Mouse (Mus musculus) bone marrow, adult 2 months (tissue): ENCODE data around the gene Ccdc78. TPM values are rescaled to one million over a fixed set of nuclear protein-coding genes. Genes with fewer than 3 reads are reported as not detected.

ENCODE experiments used
- H3K27ac ChIP-seq: fragments of 200-500 bp; 2 replicates; pipeline ENCODE4 v1.5.1; 2012; ENCODE audit warnings: low read depth, mild to moderate bottlenecking, control low read depth, inconsistent platforms, low read length; ENCODE audit not compliant: control insufficient read depth, poor library complexity, insufficient read depth
- H3K4me1 ChIP-seq: fragments of 200-500 bp; 2 replicates; pipeline ENCODE4 v1.6.1; 2011; ENCODE audit warnings: low read length; ENCODE audit not compliant: control insufficient read depth, insufficient read depth
- H3K4me3 ChIP-seq: fragments of 200-500 bp; replicated peaks from 2 replicates; pipeline ENCODE3; 2011; ENCODE audit warnings: mild to moderate bottlenecking, low read depth, low read length, control low read depth; ENCODE audit not compliant: control insufficient read depth
- CTCF ChIP-seq: fragments of 200-500 bp; IDR thresholded peaks from 2 replicates; pipeline ENCODE4 v1.5.1; 2011; ENCODE audit warnings: low read length, control low read depth; ENCODE audit not compliant: control insufficient read depth, insufficient read depth
- POLR2A ChIP-seq: fragments of 200-500 bp; IDR thresholded peaks from 2 replicates; pipeline ENCODE4 v1.6.1; 2011; ENCODE audit warnings: low read depth, mild to moderate bottlenecking, control low read depth, low read length, borderline replicate concordance; ENCODE audit not compliant: control insufficient read depth
- WGBS: fragments of 180-500 bp; shearing (Covaris S2); methylation state at CpG from one replicate; pipeline ENCODE4 v1.1.7; 2018; 5-methylcytosine and 5-hydroxymethylcytosine counted together
- polyA plus RNA-seq: library from polyadenylated mRNA; stranded (reverse); fragments of >200 nt; gene quantifications from 2 replicates; pipeline ENCODE4 v1.2.4, GENCODE M21; 2011; ENCODE audit warnings: low replicate concordance; ENCODE audit not compliant: missing spikeins, insufficient read depth, insufficient read length

Gene Ccdc78
- polyA plus RNA-seq, 1 experiment = not detected

DNA sequence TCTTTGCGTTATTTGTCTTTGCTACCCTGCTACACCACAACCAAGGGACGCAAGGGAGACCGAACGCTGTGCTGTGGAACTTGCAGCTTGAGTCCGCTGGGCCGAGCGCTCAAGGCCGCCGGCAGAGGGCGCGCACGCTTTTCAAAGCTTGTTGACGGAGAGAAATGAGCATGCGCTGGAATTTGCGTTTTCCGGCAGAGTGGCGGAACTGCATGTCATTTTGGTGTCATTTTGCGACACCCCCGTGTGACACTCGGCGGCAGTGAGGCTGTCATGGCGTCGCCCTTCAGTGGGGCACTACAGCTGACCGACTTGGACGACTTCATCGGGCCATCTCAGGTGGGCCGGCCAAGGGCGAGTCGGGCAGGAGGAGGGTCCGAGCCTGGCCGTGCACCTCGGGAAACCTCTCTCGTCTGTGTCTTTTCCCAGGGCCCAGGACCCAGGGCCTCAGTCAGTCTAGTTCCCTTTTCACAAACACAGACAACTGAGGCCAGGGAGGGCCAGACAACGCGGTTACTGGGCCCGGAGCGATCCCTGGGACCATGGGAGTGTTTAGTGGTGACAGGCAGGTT is 12.7 kb upstream of the Ccdc78 start, which contains the start of gene Narfl:
TSS of gene Narfl (plus strand) at position 228 of the 572 bp plus-strand sequence.
- H3K27ac ChIP-seq = peak within 1 kb of the TSS; percentile 6; the same call in 1 of the 2 replicates
- TF ChIP-seq POLR2A = peak; percentile 89
- TF ChIP-seq CTCF = peak; percentile 97
- under 1% methylated on average over 37 of the region's 37 CpGs for WGBS

DNA sequence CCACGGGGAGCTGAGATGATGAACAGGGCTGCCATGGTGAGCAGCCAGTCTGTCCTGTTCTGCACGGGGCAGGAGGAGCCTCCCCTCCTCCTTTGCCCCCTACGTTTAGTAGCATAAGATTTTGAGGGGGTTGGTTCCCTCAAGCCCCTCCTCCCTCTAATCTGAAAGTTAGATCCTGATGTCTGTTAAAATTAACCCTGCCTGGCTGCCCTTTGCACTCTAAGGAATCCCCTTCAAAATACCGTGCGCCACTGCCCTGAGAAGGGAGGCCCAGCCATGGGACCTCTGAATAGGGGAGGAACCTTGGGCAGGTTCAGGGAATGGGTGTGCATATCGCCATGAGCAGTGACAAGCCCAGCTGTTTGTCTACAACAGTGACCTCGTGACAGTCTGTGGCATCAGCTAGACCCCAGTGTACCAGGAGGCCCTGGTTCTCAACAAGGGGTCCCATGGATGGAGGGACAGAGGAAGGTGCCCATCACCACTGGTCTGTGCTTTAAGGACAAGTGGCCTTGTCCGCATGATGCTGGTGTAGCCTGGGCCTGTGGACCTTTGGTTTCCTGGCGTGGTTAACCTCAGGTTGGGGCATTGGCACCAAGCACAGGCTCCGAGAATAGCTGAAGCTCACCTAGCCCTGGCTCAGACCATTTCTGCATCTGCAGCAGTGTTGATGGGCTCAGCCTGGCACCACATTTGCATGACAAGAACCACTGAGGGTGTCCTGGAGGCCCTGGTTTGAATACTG is 10.9 kb upstream of the Ccdc78 start:
- peaks cover 4% of the 10 kb centered on the region for H3K4me1 ChIP-seq
- no peak overlapping the region for H3K4me3 ChIP-seq
- 69% methylated on average over 10 of the region's 10 CpGs for WGBS
- no peak overlapping the region for H3K27ac ChIP-seq
- TF ChIP-seq POLR2A (no peak), CTCF (no peak)

More for the DNA sequence above, 12.7 kb upstream of the Ccdc78 start, which contains the start of gene Narfl:
- Histone ChIP-seq H3K4me3 (peak within 1 kb of the TSS; percentile 92), H3K4me1 (peaks cover 4% of the 10 kb centered on the region)

DNA sequence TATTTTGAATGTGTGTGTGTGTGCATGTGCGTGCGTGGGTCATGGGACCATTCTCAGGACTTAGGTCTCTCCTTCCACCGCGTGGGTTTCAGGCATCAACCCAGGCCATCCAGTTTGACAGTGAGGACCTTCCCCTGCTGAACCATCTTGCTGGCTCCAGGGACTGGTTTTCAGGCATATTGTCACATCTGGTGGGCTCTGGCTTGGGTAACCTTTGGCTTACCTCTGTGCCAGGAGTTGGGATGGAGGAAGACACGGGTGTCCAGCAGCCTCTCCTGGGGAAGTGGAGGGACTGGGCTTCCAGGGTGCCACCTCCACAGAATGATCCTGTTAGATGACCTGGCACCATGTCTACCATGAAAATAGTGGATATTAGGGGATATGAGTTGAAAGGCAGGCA is 8.4 kb upstream of the Ccdc78 start:
- TF ChIP-seq POLR2A (no peak), CTCF (no peak)
- Histone ChIP-seq H3K27ac (no peak overlapping the region), H3K4me3 (no peak overlapping the region), H3K4me1 (peaks cover 4% of the 10 kb centered on the region)
- WGBS = 86% methylated on average over 5 of the region's 5 CpGs

DNA sequence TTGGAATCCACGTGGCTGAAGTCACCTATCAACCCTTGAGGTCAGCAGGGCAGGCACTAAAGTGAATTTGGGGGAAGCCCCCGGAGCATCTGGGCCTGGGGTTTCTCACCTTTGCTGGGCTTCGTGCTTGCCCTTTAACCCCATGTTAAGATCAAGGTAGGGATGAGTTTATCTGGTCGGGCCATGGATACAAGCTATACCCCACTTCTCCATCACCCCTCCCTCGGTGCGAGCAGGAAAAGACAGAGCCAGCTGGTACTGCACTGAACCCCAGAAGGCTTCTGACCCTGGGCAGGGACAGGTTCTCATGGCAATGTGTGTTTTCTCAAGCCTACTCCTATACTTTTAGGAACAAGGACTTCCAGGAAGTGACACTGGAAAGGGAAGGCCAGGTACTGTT is 5.0 kb upstream of the Ccdc78 start:
- Histone ChIP-seq H3K4me3 (no peak overlapping the region), H3K27ac (no peak overlapping the region), H3K4me1 (peaks cover 2% of the 10 kb centered on the region)
- WGBS = 81% methylated on average over 6 of the region's 6 CpGs
- no peak for TF ChIP-seq CTCF
- TF ChIP-seq POLR2A = no peak

DNA sequence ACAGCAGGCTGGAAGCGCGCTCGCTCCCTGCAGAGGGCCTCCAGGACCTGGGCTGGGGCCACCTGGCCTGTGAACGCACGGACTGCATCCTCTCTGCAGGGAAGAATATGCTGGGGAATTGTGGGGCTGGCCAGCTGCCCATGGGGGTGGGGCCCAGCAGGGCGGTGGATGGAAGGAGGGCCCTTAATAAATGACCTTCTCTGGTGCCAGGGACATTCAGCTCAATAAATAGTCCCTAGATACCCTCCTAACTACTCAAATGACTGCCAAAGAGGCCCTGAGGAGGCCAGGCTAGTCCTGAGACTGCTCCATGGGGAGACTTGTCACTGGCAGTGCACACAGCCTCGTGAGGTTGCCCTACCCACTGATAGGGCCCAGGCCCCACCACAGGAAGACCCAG is 3.3 kb upstream of the Ccdc78 start:
- Histone ChIP-seq H3K27ac (no peak overlapping the region), H3K4me1 (peaks cover 2% of the 10 kb centered on the region), H3K4me3 (no peak overlapping the region)
- 80% methylated on average over 7 of the region's 7 CpGs for WGBS
- TF ChIP-seq POLR2A (no peak), CTCF (no peak)

DNA sequence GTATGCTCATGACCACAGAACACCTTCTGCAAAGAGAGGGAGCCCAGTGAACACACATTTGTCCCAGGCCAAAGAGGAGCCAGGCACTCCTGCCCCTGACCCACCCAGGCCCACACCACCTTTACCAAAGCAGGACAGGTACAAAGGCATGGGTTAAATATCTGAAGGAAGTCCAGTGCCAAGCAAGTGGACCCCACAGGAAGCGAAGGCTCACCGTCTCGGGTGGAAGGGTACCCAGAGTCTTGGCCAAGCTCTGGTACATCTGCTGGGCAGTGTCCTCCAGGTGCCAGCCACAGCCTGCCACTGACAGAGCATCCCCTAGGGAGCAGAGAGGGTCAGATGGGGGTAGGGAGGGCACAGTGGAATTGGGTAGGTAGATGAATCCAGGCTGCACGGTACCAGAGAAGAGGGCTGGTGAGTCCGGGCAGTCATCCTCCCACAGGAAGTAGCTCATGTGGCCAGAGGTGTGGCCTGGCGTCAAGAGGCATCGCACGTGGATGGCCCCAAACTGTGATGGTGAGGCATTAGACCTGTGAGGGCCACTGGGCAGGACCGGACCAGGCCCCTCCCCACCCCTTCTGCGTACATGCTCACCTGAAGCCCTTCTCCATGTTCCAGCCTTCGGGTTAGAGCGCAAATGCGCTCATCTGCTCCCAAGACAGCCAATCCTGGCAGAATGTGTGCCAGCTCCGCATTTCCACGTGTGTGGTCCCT is 2.4 kb upstream of the Ccdc78 start:
- WGBS = 65% methylated on average over 15 of the region's 15 CpGs
- TF ChIP-seq POLR2A (peak; percentile 20; the same call in 1 of the 2 replicates), CTCF (no peak)
- no peak overlapping the region for H3K27ac ChIP-seq
- no peak overlapping the region for H3K4me3 ChIP-seq
- H3K4me1 ChIP-seq = peaks cover 2% of the 10 kb centered on the region

DNA sequence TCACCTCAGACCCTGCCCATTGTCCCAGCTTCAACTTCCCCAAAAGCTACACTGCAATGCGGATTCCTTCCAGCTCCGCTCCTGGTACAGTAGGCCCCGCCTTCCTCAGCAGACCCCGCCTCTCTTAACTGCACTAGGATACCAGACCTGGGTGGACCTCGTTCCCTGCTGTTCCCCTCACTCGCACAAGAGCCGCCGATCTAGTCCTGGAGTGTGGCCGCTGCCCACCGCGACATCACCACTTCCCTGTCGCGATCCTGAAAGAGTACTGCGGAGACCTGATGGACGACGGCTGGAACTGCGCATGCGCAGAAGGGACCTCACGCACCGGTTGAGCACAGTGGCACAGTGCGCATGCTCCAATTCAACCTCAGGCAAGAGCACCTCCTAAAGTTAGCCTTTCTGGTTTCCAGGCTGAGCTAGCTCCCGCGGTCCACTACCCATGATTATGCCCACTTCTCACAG is 1.1 kb upstream of the Ccdc78 start, which contains the start of gene Haghl:
TSS of gene Haghl (minus strand) at position 393 of the 465 bp plus-strand sequence.
- Histone ChIP-seq H3K27ac (peak within 1 kb of the TSS; percentile 76), H3K4me3 (peak within 1 kb of the TSS; percentile 94), H3K4me1 (peaks cover 2% of the 10 kb centered on the region)
- TF ChIP-seq CTCF (0 out of 2 replicates have a peak, but pooled peaks have one; percentile 7), POLR2A (peak; percentile 77; the same call in 1 of the 2 replicates)
- under 1% methylated on average over 23 of the region's 23 CpGs for WGBS

DNA sequence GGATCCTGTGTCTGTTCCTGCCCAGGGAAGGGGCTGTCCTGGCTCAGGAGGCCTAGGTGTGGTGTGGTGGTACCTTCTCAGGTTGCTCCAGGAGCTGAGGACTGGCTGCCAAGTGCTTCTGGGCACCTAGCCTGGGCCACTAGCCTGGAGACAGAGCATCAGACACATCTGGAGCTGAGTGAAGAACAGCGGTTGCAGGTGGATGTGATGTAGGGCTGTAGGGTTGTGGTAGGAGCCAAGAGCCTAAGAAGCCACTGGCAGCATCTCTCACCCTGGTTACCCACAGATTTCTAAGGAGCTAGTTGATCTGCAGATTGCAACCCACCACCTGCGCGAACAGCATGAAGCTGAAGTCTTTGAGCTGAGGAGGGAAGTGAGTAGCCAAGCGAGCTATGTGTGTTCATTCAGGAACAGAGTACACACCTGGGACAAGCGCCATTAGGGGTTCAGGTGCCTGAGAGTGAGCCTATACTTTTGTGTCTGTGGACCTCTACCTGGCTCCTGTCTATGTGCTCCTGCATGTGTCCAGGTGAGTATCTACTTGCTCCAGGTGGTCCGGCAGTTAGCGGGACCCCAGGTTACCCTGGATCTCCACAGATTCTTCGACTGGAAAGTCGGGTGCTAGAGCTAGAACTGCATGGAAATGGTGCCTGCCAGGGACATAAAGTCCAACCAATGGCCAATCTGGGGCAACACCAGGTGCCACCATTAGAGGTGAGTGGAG is 563 bp downstream of the Ccdc78 start:
- WGBS = 94% methylated on average over 9 of the region's 9 CpGs
- no peak for TF ChIP-seq POLR2A
- no peak for TF ChIP-seq CTCF
- H3K4me3 ChIP-seq = no peak overlapping the region
- peaks cover 3% of the 10 kb centered on the region for H3K4me1 ChIP-seq
- no peak overlapping the region for H3K27ac ChIP-seq
